Mouse (Mus musculus): ENCODE measurements around the gene Hpd. TPM values are rescaled to one million over a fixed set of nuclear protein-coding genes. Genes with fewer than 3 reads are reported as not detected.

The Hpd gene
- total RNA-seq, 2 experiments from 2014 or later = 0.55 TPM; not detected in 1

- DNase-seq (ENCODE audit: low spot score in 2 of 2) = no peak
These were observed 34.3 kb downstream of the Hpd start for GRCm38 (mm10) chr5:123148073-123148722.

- no peak for DNase-seq (ENCODE audit: low spot score in 2 of 2)
These were observed 35.0 kb downstream of the Hpd start for GRCm38 (mm10) chr5:123147569-123147968.

GRCm38 (mm10) chr5:123146357-123146756 is 36.2 kb downstream of the Hpd start:
- no peak for DNase-seq (ENCODE audit: low spot score in 2 of 2)

GRCm38 (mm10) chr5:123144746-123145590 is 37.6 kb downstream of the Hpd start:
- no peak for DNase-seq (ENCODE audit: low spot score in 2 of 2)

- no peak for DNase-seq (ENCODE audit: low spot score in 2 of 2)
These were observed 38.4 kb downstream of the Hpd start for GRCm38 (mm10) chr5:123143971-123144745.

- peak in 1 of 2 experiments; percentile 55 for DNase-seq (ENCODE audit: low spot score in 2 of 2)
These were observed 39.1 kb downstream of the Hpd start for GRCm38 (mm10) chr5:123143251-123143970.

GRCm38 (mm10) chr5:123142161-123143157 is 40.1 kb downstream of the Hpd start, which contains the start of gene Setd1b:
Setd1b (plus strand) TSS chr5:123142193.
- DNase-seq (ENCODE audit: low spot score in 2 of 2) = peak; percentile 48 to 58

GRCm38 (mm10) chr5:123141555-123142160 is 40.9 kb downstream of the Hpd start:
- DNase-seq (ENCODE audit: low spot score in 2 of 2) = peak; percentile 68

GRCm38 (mm10) chr5:123140694-123141554 is 41.6 kb downstream of the Hpd start:
- DNase-seq (ENCODE audit: low spot score in 2 of 2) = peak; percentile 85 to 91

- DNase-seq (ENCODE audit: low spot score in 2 of 2) = peak in 1 of 2 experiments; percentile 32
These were observed 42.6 kb downstream of the Hpd start for GRCm38 (mm10) chr5:123139722-123140627.

GRCm38 (mm10) chr5:123138953-123139721 is 43.4 kb downstream of the Hpd start:
- peak; percentile 79 to 83 for DNase-seq (ENCODE audit: low spot score in 2 of 2)

- DNase-seq (ENCODE audit: low spot score in 2 of 2) = peak; percentile 67 to 69
These were observed 44.2 kb downstream of the Hpd start for GRCm38 (mm10) chr5:123138230-123138911.

- no peak for DNase-seq (ENCODE audit: low spot score in 2 of 2)
These were observed 44.7 kb downstream of the Hpd start for GRCm38 (mm10) chr5:123137910-123138229.

GRCm38 (mm10) chr5:123137044-123137909 is 45.2 kb downstream of the Hpd start:
- peak; percentile 58 to 73 for DNase-seq (ENCODE audit: low spot score in 2 of 2)

Measured in layer of hippocampus, postnatal 10 days (tissue).